Mouse (Mus musculus): ENCODE results near the gene Fbxo6.

DNA sequence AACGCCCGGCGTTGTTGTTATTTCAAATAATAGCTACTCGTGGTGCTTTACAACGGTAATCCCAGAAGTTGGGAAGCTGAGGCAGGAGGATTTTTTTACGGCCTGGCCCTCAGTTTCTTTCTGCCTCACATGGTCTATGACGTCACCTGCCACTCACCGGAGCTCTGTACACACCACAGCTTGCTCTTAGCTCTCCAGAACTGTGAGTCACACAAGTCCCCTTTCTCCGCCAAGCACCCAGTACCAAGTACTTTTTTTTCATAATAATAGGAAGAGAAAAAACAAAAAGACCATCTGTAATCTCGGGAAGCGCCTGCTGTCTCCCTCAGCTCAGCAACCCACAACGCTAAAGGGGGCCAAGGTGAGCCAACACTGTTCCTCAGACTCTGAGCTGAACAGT, 29.5 kb upstream of the Fbxo6 start:
- TF ChIP-seq POLR2A (IDR thresholded peaks at IDR 0.05; ENCODE audit: low read depth, low read length) (no peak), CTCF (IDR thresholded peaks at IDR 0.05; ENCODE audit: borderline replicate concordance, insufficient read depth, low read length) (no peak)
